Mouse (Mus musculus): ENCODE measurements around the gene Baz1b.

GRCm38 (mm10) chr5:135233166-135233920 is 46.3 kb downstream of the Baz1b start:
- TF ChIP-seq CTCF (IDR thresholded peaks at IDR 0.05; ENCODE audit: control insufficient read depth, insufficient read depth, insufficient read length) (no peak), MYOG (IDR thresholded peaks at IDR 0.05; ENCODE audit: control insufficient read depth, extremely low read depth, insufficient read length) (no peak)

Measured in C2C12 (cell line).